Mouse (Mus musculus) MEL (cell line): ENCODE data around the gene Npas3.

Source experiments
- POLR2AphosphoS2 ChIP-seq: IDR thresholded peaks from 2 replicates; pipeline ENCODE4 v1.6.1; 2011; ENCODE audit warnings: low read length, improper control_type of control experiment
- RCOR1 ChIP-seq: IDR thresholded peaks from 2 replicates; pipeline ENCODE4 v1.6.1; 2012; ENCODE audit warnings: low read depth, mild to moderate bottlenecking, inconsistent platforms, low read length, improper control_type of control experiment

- TF ChIP-seq RCOR1, result no peak
- no peak for TF ChIP-seq POLR2AphosphoS2
Observed at GRCm38 (mm10) chr12:54044606-54045334, 796.3 kb downstream of the Npas3 start.
